Mouse (Mus musculus): ENCODE measurements at regions not wholly inside any gene's neighbourhood (a gene's known extent, or its start where the extent isn't known, plus 50 kb on each side); places are given as distances from the start of the nearest gene placed in this dataset.

DNA sequence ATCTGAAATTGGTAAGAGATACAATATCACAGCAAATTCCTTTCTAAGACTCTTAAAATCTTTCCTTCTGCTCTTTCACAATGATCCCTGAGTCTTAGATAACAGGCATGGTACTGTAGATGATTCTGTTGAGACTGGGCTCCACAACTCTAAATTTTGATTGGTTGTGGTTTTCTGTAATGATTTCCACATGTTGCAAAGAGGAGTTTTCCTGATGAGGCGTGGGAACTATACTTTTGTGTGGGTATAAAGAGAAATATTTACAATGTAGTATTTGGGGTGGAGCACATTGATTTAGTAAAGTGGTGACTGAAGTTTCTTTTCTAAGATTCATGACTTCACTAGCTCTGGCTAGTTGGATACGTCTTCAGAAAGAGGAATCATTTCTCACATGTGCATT lies 653.2 kb downstream of the Gsdmc2 start:
- H3K9me3 ChIP-seq (ENCODE audit: control insufficient read depth, low read length): no peaks in the 10 kb centered on the region
- H3K36me3 ChIP-seq (ENCODE audit: control insufficient read depth, insufficient read depth, low read length): no peaks in the 10 kb centered on the region
- 0 out of 2 replicates have a peak, but pooled peaks cover 12% of the 10 kb centered on the region for H3K4me1 ChIP-seq (ENCODE audit: control insufficient read depth, insufficient read depth, low read length)
- WGBS: 60% methylated on average over 2 of the region's 2 CpGs
- no peak overlapping the region for H3K4me3 ChIP-seq (ENCODE audit: low read depth, low read length)
- no peaks in the 10 kb centered on the region for H3K27me3 ChIP-seq (replicated peaks; ENCODE audit: control insufficient read depth, insufficient read depth, low read length)
- no peak overlapping the region for H3K4me2 ChIP-seq (ENCODE audit: low read depth, low read length)
- ATAC-seq (ENCODE audit: low read depth) (no peak), DNase-seq (ENCODE audit: low spot score) (peak; percentile 36)
- H3K27ac ChIP-seq (replicated peaks; ENCODE audit: low read depth, low read length): no peak overlapping the region
- H3K9ac ChIP-seq (ENCODE audit: low read depth, low read length): no peak overlapping the region

DNA sequence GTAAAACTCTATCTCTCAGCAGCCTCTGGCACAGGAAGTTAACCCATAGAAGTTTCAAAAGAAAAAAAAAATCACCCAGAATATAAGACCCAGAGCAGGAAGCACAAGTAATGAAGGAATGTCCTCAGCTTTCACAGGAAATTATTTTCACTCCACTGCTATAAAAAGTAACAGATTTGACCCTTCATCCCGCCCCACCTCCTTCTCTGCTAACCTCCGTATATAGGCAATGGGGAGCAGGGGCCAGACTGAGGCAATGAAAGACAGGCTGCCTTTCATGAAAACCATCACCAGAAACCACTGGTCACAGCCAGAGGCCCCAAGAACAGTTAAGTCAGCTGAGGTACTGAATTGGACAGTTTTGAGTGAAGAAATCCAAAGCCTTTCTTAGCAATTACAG lies 654.9 kb downstream of the Gsdmc2 start:
- DNase-seq (ENCODE audit: low spot score) (peak; percentile 23), ATAC-seq (ENCODE audit: low read depth) (no peak)
- H3K4me2 ChIP-seq (ENCODE audit: low read depth, low read length): no peak overlapping the region
- no peak overlapping the region for H3K9ac ChIP-seq (ENCODE audit: low read depth, low read length)
- no peaks in the 10 kb centered on the region for H3K27me3 ChIP-seq (replicated peaks; ENCODE audit: control insufficient read depth, insufficient read depth, low read length)
- no peak overlapping the region for H3K4me3 ChIP-seq (ENCODE audit: low read depth, low read length)
- H3K9me3 ChIP-seq (ENCODE audit: control insufficient read depth, low read length): no peaks in the 10 kb centered on the region
- no peak overlapping the region for H3K27ac ChIP-seq (replicated peaks; ENCODE audit: low read depth, low read length)
- no peaks in the 10 kb centered on the region for H3K36me3 ChIP-seq (ENCODE audit: control insufficient read depth, insufficient read depth, low read length)
- WGBS: 22% methylated on average over 2 of the region's 2 CpGs
- 0 out of 2 replicates have a peak, but pooled peaks cover 12% of the 10 kb centered on the region for H3K4me1 ChIP-seq (ENCODE audit: control insufficient read depth, insufficient read depth, low read length)

DNA sequence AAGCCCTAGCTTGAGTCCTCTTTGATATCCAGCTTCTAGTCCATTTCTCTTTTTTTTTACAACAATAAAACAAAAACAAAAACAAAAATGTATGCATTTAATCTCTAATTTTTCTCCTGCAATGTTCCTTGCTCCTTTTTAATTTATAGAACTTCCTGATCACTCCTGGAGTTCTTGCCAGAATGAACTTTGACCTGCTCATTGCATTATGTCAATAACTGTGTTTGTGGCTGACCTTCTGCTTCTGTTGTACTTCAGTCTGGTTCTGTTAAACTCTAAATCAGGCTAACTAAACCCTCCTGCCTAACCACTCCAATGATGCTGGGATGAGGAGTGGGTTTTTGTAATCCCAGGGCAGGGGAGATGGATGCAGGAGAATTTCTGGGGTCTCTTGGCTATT lies 674.0 kb downstream of the Gsdmc2 start:
- H3K4me3 ChIP-seq (ENCODE audit: low read depth, low read length): no peak overlapping the region
- no peak overlapping the region for H3K9ac ChIP-seq (ENCODE audit: low read depth, low read length)
- no peak for DNase-seq (ENCODE audit: low spot score)
- H3K9me3 ChIP-seq (ENCODE audit: control insufficient read depth, low read length): no peaks in the 10 kb centered on the region
- H3K27me3 ChIP-seq (replicated peaks; ENCODE audit: control insufficient read depth, insufficient read depth, low read length): no peaks in the 10 kb centered on the region
- H3K27ac ChIP-seq (replicated peaks; ENCODE audit: low read depth, low read length): no peak overlapping the region
- H3K36me3 ChIP-seq (ENCODE audit: control insufficient read depth, insufficient read depth, low read length): no peaks in the 10 kb centered on the region
- no peaks in the 10 kb centered on the region; the same call in 1 of the 2 replicates for H3K4me1 ChIP-seq (ENCODE audit: control insufficient read depth, insufficient read depth, low read length)
- ATAC-seq (ENCODE audit: low read depth): no peak
- no peak overlapping the region for H3K4me2 ChIP-seq (ENCODE audit: low read depth, low read length)

DNA sequence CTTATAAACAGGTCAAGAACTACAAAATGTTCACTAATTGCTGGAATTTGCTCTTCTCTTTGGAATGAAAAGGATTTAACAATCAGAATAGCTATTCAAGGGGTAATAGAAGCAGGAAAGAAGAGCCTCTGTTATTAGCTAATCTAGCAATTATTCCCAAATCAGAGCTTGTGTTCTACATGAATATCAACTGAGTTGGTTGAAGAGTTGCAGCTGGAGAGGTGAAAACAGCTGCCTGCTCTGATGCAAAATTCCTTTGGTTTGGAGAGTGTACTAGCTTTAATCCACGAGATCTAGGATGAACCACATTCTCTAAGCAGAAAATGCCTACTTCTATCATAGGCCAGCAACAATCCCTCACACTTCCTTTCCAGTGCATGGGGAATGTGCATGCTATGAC lies 674.8 kb downstream of the Gsdmc2 start:
- H3K4me3 ChIP-seq (ENCODE audit: low read depth, low read length): no peak overlapping the region
- WGBS: 36% methylated on average over 1 of the region's 1 CpGs
- H3K9ac ChIP-seq (ENCODE audit: low read depth, low read length): no peak overlapping the region
- DNase-seq (ENCODE audit: low spot score) (peak; percentile 70), ATAC-seq (ENCODE audit: low read depth) (peak; percentile 22; the same call in 1 of the 2 replicates)
- no peaks in the 10 kb centered on the region for H3K9me3 ChIP-seq (ENCODE audit: control insufficient read depth, low read length)
- H3K27ac ChIP-seq (replicated peaks; ENCODE audit: low read depth, low read length): no peak overlapping the region
- H3K4me2 ChIP-seq (ENCODE audit: low read depth, low read length): no peak overlapping the region
- H3K4me1 ChIP-seq (ENCODE audit: control insufficient read depth, insufficient read depth, low read length): no peaks in the 10 kb centered on the region; the same call in 1 of the 2 replicates
- no peaks in the 10 kb centered on the region for H3K36me3 ChIP-seq (ENCODE audit: control insufficient read depth, insufficient read depth, low read length)
- H3K27me3 ChIP-seq (replicated peaks; ENCODE audit: control insufficient read depth, insufficient read depth, low read length): no peaks in the 10 kb centered on the region

DNA sequence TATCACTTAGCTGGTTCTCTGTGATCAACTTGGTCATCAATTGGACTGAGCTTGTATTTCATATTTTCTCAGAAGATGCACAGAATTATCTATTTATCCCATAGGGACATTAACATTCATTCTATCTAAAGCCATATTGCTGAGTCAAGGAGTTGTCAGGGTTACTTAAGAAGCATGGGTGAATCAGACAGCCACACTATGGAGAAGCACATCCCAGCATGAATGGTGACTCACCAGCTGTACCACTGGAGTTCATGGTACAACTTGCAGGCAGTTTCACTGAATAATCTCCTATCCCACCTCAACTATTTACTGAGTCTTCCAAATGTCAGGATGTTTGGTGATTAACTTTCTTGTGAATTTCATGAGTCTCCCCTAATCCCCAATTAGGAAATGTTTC lies 678.6 kb downstream of the Gsdmc2 start:
- no peak overlapping the region for H3K9ac ChIP-seq (ENCODE audit: low read depth, low read length)
- no peaks in the 10 kb centered on the region for H3K9me3 ChIP-seq (ENCODE audit: control insufficient read depth, low read length)
- H3K36me3 ChIP-seq (ENCODE audit: control insufficient read depth, insufficient read depth, low read length): no peaks in the 10 kb centered on the region
- DNase-seq (ENCODE audit: low spot score) (no peak), ATAC-seq (ENCODE audit: low read depth) (no peak)
- H3K4me3 ChIP-seq (ENCODE audit: low read depth, low read length): no peak overlapping the region
- H3K4me1 ChIP-seq (ENCODE audit: control insufficient read depth, insufficient read depth, low read length): peaks cover 16% of the 10 kb centered on the region
- no peak overlapping the region for H3K4me2 ChIP-seq (ENCODE audit: low read depth, low read length)
- H3K27ac ChIP-seq (replicated peaks; ENCODE audit: low read depth, low read length): no peak overlapping the region
- no peaks in the 10 kb centered on the region for H3K27me3 ChIP-seq (replicated peaks; ENCODE audit: control insufficient read depth, insufficient read depth, low read length)

DNA sequence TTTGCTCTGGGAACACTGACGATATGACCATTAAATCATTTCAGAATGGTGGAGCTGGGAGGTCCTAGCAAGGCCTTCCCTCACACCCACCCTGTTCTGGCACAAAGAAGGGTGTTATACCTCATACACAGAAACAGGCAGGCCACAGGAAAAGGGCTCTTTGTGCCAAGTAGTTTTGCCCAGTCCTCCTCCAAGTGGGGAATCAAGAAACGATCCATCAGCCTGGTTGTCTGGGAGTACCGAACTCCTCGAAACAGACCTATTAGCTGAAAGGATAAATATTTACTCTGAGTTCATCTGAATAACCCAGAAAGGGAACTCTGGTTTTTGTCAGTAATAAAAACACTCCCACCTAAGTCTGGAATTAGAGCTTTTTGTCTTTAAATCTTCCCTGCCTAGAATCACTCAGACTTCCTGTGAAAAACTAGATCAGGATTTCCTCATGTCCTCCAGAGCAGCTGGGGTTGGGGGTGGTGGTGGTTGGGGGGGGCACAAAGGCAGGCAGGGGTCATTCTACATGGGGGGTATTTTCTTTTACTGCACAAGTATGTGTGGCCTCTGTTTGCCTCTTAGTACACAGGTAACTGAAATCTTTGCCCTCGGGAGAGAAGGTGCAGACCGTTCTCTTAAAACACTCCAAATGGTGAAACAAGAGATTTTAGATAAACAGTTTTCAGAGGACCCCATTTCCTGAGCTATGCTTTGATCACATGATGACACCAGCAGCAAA lies 681.3 kb downstream of the Gsdmc2 start:
- DNase-seq (ENCODE audit: low spot score) (peak; percentile 21), ATAC-seq (ENCODE audit: low read depth) (no peak)
- H3K36me3 ChIP-seq (ENCODE audit: control insufficient read depth, insufficient read depth, low read length): no peaks in the 10 kb centered on the region
- no peaks in the 10 kb centered on the region for H3K9me3 ChIP-seq (ENCODE audit: control insufficient read depth, low read length)
- no peak overlapping the region for H3K4me3 ChIP-seq (ENCODE audit: low read depth, low read length)
- H3K4me2 ChIP-seq (ENCODE audit: low read depth, low read length): no peak overlapping the region
- no peak overlapping the region for H3K9ac ChIP-seq (ENCODE audit: low read depth, low read length)
- peaks cover 16% of the 10 kb centered on the region for H3K4me1 ChIP-seq (ENCODE audit: control insufficient read depth, insufficient read depth, low read length)
- no peaks in the 10 kb centered on the region for H3K27me3 ChIP-seq (replicated peaks; ENCODE audit: control insufficient read depth, insufficient read depth, low read length)
- 17% methylated on average over 6 of the region's 6 CpGs for WGBS
- H3K27ac ChIP-seq (replicated peaks; ENCODE audit: low read depth, low read length): no peak overlapping the region

DNA sequence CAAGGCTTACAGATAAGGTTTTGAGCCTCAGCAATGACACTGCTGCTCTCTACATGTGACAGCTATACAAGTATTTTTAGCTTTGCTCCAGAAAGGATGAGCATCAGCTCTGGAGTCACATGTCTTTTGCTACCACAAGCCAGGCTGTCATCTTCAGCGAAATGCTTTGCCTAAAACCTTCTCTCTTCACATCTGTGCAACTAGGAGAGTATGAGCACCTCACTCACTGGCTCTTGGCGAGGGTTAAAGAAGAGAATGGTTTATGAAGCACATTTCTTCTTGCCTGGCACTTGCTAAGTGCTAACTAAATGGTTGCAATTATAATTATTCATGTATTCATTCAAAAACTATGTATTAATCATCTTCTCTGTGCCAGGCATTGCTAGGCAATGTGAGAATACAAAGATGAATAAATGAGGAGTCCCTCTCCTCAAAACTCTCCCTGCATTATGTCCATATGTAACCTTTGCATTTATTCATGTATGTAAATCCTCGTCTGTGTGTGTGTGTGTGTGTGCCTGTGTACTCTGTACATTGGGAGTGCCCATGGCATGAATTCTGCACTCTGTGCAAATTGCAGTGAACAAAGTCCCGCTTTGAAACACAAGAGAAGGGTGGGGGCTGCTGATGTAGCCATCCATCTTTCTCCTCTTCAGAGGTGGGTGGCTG lies 682.0 kb downstream of the Gsdmc2 start:
- Histone ChIP-seq H3K4me3 (ENCODE audit: low read depth, low read length) (no peak overlapping the region), H3K9ac (ENCODE audit: low read depth, low read length) (no peak overlapping the region), H3K27me3 (replicated peaks; ENCODE audit: control insufficient read depth, insufficient read depth, low read length) (no peaks in the 10 kb centered on the region), H3K9me3 (ENCODE audit: control insufficient read depth, low read length) (no peaks in the 10 kb centered on the region), H3K27ac (replicated peaks; ENCODE audit: low read depth, low read length) (no peak overlapping the region), H3K36me3 (ENCODE audit: control insufficient read depth, insufficient read depth, low read length) (no peaks in the 10 kb centered on the region), H3K4me2 (ENCODE audit: low read depth, low read length) (no peak overlapping the region), H3K4me1 (ENCODE audit: control insufficient read depth, insufficient read depth, low read length) (peaks cover 16% of the 10 kb centered on the region)
- ATAC-seq (ENCODE audit: low read depth): no peak
- DNase-seq (ENCODE audit: low spot score): peak; percentile 10
- 63% methylated on average over 4 of the region's 4 CpGs for WGBS

DNA sequence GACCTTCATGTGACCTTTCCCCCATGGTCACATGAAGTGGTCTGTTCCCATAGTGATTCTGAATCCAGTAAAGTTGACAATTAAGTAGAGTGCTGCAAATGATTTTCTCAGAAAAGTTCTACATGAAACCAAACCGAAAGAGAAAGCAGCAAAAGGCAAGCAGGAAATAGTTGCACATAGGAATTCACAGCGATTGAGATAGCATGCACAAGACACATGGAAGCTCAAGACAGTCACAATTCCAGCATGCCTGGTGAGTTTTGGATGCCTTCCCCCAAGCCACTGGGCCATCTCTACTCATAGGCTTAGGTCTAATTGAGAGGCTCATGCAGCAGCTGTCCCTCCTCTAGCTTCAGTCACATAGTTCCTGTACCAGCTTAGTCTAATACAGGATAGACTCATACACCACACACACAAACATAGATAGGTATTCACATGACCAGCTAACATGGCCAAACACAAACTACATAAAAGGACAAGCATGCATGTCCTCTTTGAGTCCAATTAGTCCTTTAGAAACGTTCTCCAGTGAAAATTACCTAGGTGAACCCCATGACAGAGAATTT lies 721.8 kb downstream of the Gsdmc2 start:
- H3K4me3 ChIP-seq (ENCODE audit: low read depth, low read length): no peak overlapping the region
- WGBS: 80% methylated on average over 3 of the region's 3 CpGs
- H3K9me3 ChIP-seq (ENCODE audit: control insufficient read depth, low read length): no peaks in the 10 kb centered on the region
- ATAC-seq (ENCODE audit: low read depth) (no peak), DNase-seq (ENCODE audit: low spot score) (no peak)
- H3K27me3 ChIP-seq (replicated peaks; ENCODE audit: control insufficient read depth, insufficient read depth, low read length): no peaks in the 10 kb centered on the region
- no peak overlapping the region for H3K4me2 ChIP-seq (ENCODE audit: low read depth, low read length)
- no peak overlapping the region for H3K9ac ChIP-seq (ENCODE audit: low read depth, low read length)
- H3K4me1 ChIP-seq (ENCODE audit: control insufficient read depth, insufficient read depth, low read length): no peaks in the 10 kb centered on the region
- no peak overlapping the region for H3K27ac ChIP-seq (replicated peaks; ENCODE audit: low read depth, low read length)
- no peaks in the 10 kb centered on the region for H3K36me3 ChIP-seq (ENCODE audit: control insufficient read depth, insufficient read depth, low read length)
